Comparison of ENCODE assay signal across 22 mouse cellular contexts in the genomic region with DNA sequence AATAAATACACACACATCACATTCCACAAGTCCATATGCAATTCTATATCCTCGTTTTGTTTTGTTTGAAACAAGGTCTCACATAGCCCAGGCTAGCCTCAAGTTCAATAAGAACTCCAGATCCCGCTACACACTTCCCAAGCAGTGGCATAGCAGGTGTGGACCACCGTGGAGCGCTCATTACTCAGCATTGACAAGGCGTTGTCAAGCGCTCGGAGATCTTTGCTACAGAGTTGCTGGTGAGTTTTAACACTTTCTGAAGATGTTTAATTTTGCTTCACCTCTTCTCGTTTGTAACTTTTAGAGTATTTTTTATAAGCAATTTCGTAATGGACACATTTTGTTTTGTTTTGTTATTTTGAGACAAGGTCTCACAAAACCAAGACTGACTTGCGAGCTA. TPM values are rescaled to one million over a fixed set of nuclear protein-coding genes. Genes with fewer than 3 reads are reported as not detected.
DNase-seq lines count a peak whose midpoint lies in the region; ATAC-seq and TF ChIP-seq lines count a peak whose summit lies in the region.
"Had no signal": no experiment of that assay in that cellular context is flagged by ENCODE, and none has a peak within 500 bp of the region (broad histone marks: within the 10 kb centered on the region; RNA-seq: fewer than 3 reads in every experiment).

No protein-coding gene starts in this region.

- DNase-seq in midbrain, embryonic 11.5 days (ENCODE audit: low spot score, missing footprints) = peak; percentile 74
- DNase-seq in testis, postnatal 14 days (ENCODE audit: low spot score) = peak; percentile 66
- no peak for DNase-seq in testis, postnatal 10 days (ENCODE audit: low spot score)
- DNase-seq: adrenal gland, adult 2 months; adrenal gland, adult 8-10 months; adrenal gland, postnatal 10 days; adrenal gland, postnatal 14 days; adrenal gland, postnatal 25 days; adrenal gland, postnatal 36 days; B cell, adult 2 months; cerebellum, adult 11 months; cerebellum, adult 11-12 months; cerebellum, adult 18-20 months had no signal

- no peak overlapping the region for H3K4me3 ChIP-seq in intestine, postnatal 0 days (ENCODE audit: low read depth, low read length)
- no peak overlapping the region for H3K4me3 ChIP-seq in intestine, embryonic 15.5 days (replicated peaks)
- no peak overlapping the region for H3K4me3 ChIP-seq in midbrain, embryonic 11.5 days (ENCODE audit: low read depth, low read length)
- H3K4me3 ChIP-seq in midbrain, embryonic 13.5 days (replicated peaks) = no peak overlapping the region

- peak overlapping the region; percentile 89; the same call in 1 of the 2 replicates for H3K27ac ChIP-seq in intestine, postnatal 0 days (ENCODE audit: low read depth, low read length)
- no peak overlapping the region for H3K27ac ChIP-seq in intestine, embryonic 15.5 days
- H3K27ac ChIP-seq in midbrain, embryonic 11.5 days (ENCODE audit: low read depth, low read length) = no peak overlapping the region
- no peak overlapping the region for H3K27ac ChIP-seq in midbrain, embryonic 13.5 days

- H3K9ac ChIP-seq in intestine, postnatal 0 days (ENCODE audit: low read depth, low read length) = no peak overlapping the region
- no peak overlapping the region for H3K9ac ChIP-seq in intestine, embryonic 15.5 days
- H3K9ac ChIP-seq in midbrain, embryonic 11.5 days (ENCODE audit: low read length) = no peak overlapping the region
- H3K9ac ChIP-seq in midbrain, embryonic 13.5 days (replicated peaks) = no peak overlapping the region

- no peaks in the 10 kb centered on the region for H3K9me3 ChIP-seq in intestine, postnatal 0 days (ENCODE audit: control insufficient read depth)
- H3K9me3 ChIP-seq in intestine, embryonic 15.5 days = no peaks in the 10 kb centered on the region
- no peaks in the 10 kb centered on the region for H3K9me3 ChIP-seq in midbrain, embryonic 11.5 days (ENCODE audit: control insufficient read depth, low read length)
- no peaks in the 10 kb centered on the region for H3K9me3 ChIP-seq in midbrain, embryonic 13.5 days
- H3K9me3 ChIP-seq: G1E had no signal

- no peak for TF ChIP-seq CTCF in intestine, postnatal 0 days (IDR thresholded peaks at IDR 0.05; ENCODE audit: low read depth)

- 87% methylated on average over 10 of the region's 10 CpGs for WGBS in intestine, postnatal 0 days
- 87% methylated on average over 10 of the region's 10 CpGs for WGBS in intestine, embryonic 15.5 days
- 90% methylated on average over 10 of the region's 10 CpGs for WGBS in midbrain, embryonic 11.5 days
- WGBS in midbrain, embryonic 13.5 days = 89% methylated on average over 10 of the region's 10 CpGs

- H3K36me3 ChIP-seq in intestine, postnatal 0 days (ENCODE audit: control insufficient read depth, insufficient read depth) = no peaks in the 10 kb centered on the region
- H3K36me3 ChIP-seq in intestine, embryonic 15.5 days = no peaks in the 10 kb centered on the region
- no peaks in the 10 kb centered on the region for H3K36me3 ChIP-seq in midbrain, embryonic 11.5 days (ENCODE audit: control insufficient read depth, insufficient read depth, low read length)
- H3K36me3 ChIP-seq in midbrain, embryonic 13.5 days = no peaks in the 10 kb centered on the region

- no peak overlapping the region for H3K4me2 ChIP-seq in intestine, postnatal 0 days (replicated peaks; ENCODE audit: low read depth)
- H3K4me2 ChIP-seq in intestine, embryonic 15.5 days (replicated peaks) = no peak overlapping the region
- H3K4me2 ChIP-seq in midbrain, embryonic 11.5 days = no peak overlapping the region
- no peak overlapping the region for H3K4me2 ChIP-seq in midbrain, embryonic 13.5 days (replicated peaks)

- no peak for ATAC-seq in intestine, postnatal 0 days
- ATAC-seq in intestine, embryonic 15.5 days = no peak
- no peak for ATAC-seq in midbrain, embryonic 11.5 days (ENCODE audit: low FRiP score)
- no peak for ATAC-seq in midbrain, embryonic 13.5 days
- ATAC-seq: activated CD4-positive, CD25-positive, alpha-beta regulatory T cell, adult 4 months; CD4-positive, CD25-positive, alpha-beta regulatory T cell, adult 4 months; Patski had no signal

- peaks cover 8% of the 10 kb centered on the region; the same call in 1 of the 2 replicates for H3K4me1 ChIP-seq in intestine, postnatal 0 days (replicated peaks; ENCODE audit: control insufficient read depth, insufficient read depth, low read length)
- peaks cover 16% of the 10 kb centered on the region; the same call in 1 of the 2 replicates for H3K4me1 ChIP-seq in intestine, embryonic 15.5 days (replicated peaks)
- H3K4me1 ChIP-seq in midbrain, embryonic 11.5 days (ENCODE audit: control insufficient read depth, insufficient read depth, low read length) = peaks cover 19% of the 10 kb centered on the region
- H3K4me1 ChIP-seq in midbrain, embryonic 13.5 days (replicated peaks) = peaks cover 31% of the 10 kb centered on the region

- H3K27me3 ChIP-seq in intestine, postnatal 0 days (replicated peaks; ENCODE audit: control insufficient read depth, insufficient read depth, low read length) = no peaks in the 10 kb centered on the region
- no peaks in the 10 kb centered on the region for H3K27me3 ChIP-seq in intestine, embryonic 15.5 days (replicated peaks)
- no peaks in the 10 kb centered on the region for H3K27me3 ChIP-seq in midbrain, embryonic 11.5 days (ENCODE audit: control insufficient read depth, insufficient read depth, low read length)
- H3K27me3 ChIP-seq in midbrain, embryonic 13.5 days = no peaks in the 10 kb centered on the region
- H3K27me3 ChIP-seq: Patski had no signal

RNA-seq across cellular contexts. Expression of gene Sap30l, which starts 2.0 kb away (rescaled TPM):
- polyA plus RNA-seq in intestine, postnatal 0 days (2015; fragmentation: Nextera tagmentation; extraction: Ambion mirVana) = 19.3 and 21.2 TPM in 2 replicates
- polyA plus RNA-seq in intestine, embryonic 15.5 days (2015; fragmentation: Nextera tagmentation; extraction: Ambion mirVana) = 11.2 and 12.0 TPM in 2 replicates
- polyA plus RNA-seq in midbrain, embryonic 11.5 days (2014; fragmentation: Nextera tagmentation; extraction: Ambion mirVana) = 14.5 and 14.7 TPM in 2 replicates
- polyA plus RNA-seq in midbrain, embryonic 13.5 days (2015; fragmentation: Nextera tagmentation; extraction: Ambion mirVana) = 8.9 and 9.8 TPM in 2 replicates

RNA-seq across cellular contexts. Expression of gene Hand1, which starts 33.2 kb away (rescaled TPM):
- polyA plus RNA-seq in intestine, postnatal 0 days (2015; fragmentation: Nextera tagmentation; extraction: Ambion mirVana) = 17.4 and 20.7 TPM in 2 replicates
- 25.9 and 27.5 TPM in 2 replicates for polyA plus RNA-seq in intestine, embryonic 15.5 days (2015; fragmentation: Nextera tagmentation; extraction: Ambion mirVana)
- not detected in 2 replicates for polyA plus RNA-seq in midbrain, embryonic 11.5 days (2014; fragmentation: Nextera tagmentation; extraction: Ambion mirVana)
- not detected in 2 replicates for polyA plus RNA-seq in midbrain, embryonic 13.5 days (2015; fragmentation: Nextera tagmentation; extraction: Ambion mirVana)
- polyA plus RNA-seq: activated CD4-positive, CD25-positive, alpha-beta regulatory T cell, adult 4 months; brain, embryonic 14.5 days; C2C12; CD4-positive, CD25-positive, alpha-beta regulatory T cell, adult 4 months; G1E; Patski had no signal

Comparison
In these comparisons a context has a peak if more than half of its experiments do, and no peak if none do; other contexts are left out.
1. RNA of gene Hand1, which starts 33.2 kb away (polyA plus RNA-seq): 25.9 to 27.5 TPM in intestine, embryonic 15.5 days and 17.4 to 20.7 TPM in intestine, postnatal 0 days; not detected in midbrain, embryonic 11.5 days and not detected in midbrain, embryonic 13.5 days; every median in the first group is over 10 times any median in the second.